Mouse (Mus musculus) gastrocnemius, adult 2 months (tissue): ENCODE data around the gene Arl14. TPM values are rescaled to one million over a fixed set of nuclear protein-coding genes. Genes with fewer than 3 reads are reported as not detected.
"Not testable (repeated sequence)": the region's sequence is repeated elsewhere in the genome, so short reads cannot be mapped to it uniquely, and the experiment has no call there.

ENCODE experiments used
- DNase-seq: peaks from one replicate; pipeline ENCODE4 v3.0.0; 2022
- H3K27ac ChIP-seq: fragments of 200-600 bp; 2 replicates; pipeline ENCODE4 v1.8.1; 2022; ENCODE audit warnings: mild to moderate bottlenecking
- H3K4me3 ChIP-seq: fragments of 200-600 bp; 2 replicates; pipeline ENCODE4 v1.8.1; 2022; ENCODE audit warnings: mild to moderate bottlenecking, moderate library complexity
- CTCF ChIP-seq: fragments of 200-600 bp; IDR thresholded peaks from 2 replicates; pipeline ENCODE4 v1.8.1; 2022; ENCODE audit warnings: antibody characterized with exemption, mild to moderate bottlenecking, moderate library complexity
- intact Hi-C: fragments of 180-260 bp; cut with DNase I; formaldehyde crosslinking; loops from one replicate; pipeline ENCODE4 v1.15.1; 2025
- total RNA-seq, 2 experiments: library from RNA; stranded (reverse); gene quantifications; 2 replicates each; pipeline ENCODE4 v1.2.3; 2021

Gene Arl14
- total RNA-seq, 2 experiments from 2014 or later = not detected

- no peak for TF ChIP-seq CTCF
- Histone ChIP-seq H3K27ac (no peak overlapping the region), H3K4me3 (no peak overlapping the region)
- DNase-seq = no peak
- intact Hi-C loops = no loop called here
Measured at GRCm38 (mm10) chr3:69225019-69225418, 2.8 kb downstream of the Arl14 start.

DNA sequence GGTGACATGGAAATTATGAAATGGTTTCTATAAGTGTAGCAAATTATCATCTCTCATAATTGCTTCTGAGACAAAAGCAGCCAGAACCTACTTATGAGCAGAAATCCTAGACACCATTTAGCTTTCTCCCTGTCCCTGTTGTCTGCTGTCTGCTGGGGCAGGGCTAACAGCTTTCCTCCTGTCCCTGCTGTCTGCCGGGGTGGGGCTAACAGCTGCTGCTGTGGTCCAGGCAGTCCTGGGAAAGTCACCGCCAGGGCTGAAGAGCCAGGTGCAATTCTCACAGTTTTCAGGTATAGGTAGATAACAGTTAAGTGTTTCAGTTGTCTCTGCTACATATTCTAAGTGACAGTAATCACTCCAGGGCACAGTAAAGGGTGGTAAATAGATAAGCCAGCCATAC, 4.3 kb downstream of the Arl14 start:
- Histone ChIP-seq H3K27ac (no peak overlapping the region), H3K4me3 (no peak overlapping the region)
- no peak for DNase-seq
- no peak for TF ChIP-seq CTCF
- intact Hi-C loops = no loop called here

DNA sequence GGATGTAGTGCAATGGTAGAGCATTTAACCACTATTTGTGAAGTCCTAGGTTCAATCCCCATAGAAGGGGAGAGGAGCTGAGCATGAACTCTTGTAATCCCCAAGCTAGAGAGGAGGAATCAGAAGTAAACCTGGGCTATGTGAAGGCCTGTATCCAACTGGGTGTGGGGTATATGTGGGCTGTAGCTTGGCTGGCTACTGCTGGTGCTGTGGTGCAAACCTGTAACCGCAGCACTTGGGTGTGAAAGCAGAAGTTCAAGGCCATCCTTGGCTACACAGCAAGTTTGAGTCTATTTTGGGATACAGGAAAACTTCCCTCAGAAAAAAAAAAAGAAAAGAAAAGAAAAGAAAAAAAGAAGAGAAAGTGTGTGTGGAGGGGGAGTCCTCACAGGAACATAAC, 5.8 kb downstream of the Arl14 start:
- no peak for TF ChIP-seq CTCF
- no peak for DNase-seq
- intact Hi-C loops = no loop called here
- H3K4me3 ChIP-seq = no peak overlapping the region
- H3K27ac ChIP-seq = no peak overlapping the region

DNA sequence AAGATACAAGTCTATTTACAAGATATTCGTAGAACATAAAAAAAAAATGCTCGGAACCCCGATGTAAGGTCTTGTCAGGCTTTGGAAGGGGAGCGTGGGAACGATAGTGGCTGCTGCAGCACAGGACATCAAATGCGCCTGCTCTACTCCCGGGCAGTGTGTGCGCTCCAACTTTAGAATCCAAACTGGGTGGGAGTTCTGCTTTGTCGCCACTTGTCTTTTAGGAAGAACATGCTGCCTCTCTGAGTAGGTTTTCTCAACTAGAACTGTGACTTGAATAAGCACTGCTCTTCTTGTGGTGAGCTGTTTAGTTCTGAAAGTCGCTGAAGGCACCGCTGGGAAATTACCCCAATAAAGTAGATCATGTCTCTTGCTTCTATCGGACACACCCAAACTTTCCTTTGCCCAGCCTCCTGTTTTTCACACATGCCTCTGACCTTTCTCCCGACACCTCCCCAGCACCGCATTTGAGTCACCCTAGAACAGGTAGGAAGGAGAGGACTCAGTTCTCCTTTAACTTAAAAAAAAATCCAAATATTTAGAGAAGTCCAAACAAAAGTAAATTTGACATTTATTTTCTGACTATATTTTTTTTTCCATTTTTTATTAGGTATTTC, 9.4 kb downstream of the Arl14 start:
- intact Hi-C loops = no loop called here
- TF ChIP-seq CTCF = no peak

DNA sequence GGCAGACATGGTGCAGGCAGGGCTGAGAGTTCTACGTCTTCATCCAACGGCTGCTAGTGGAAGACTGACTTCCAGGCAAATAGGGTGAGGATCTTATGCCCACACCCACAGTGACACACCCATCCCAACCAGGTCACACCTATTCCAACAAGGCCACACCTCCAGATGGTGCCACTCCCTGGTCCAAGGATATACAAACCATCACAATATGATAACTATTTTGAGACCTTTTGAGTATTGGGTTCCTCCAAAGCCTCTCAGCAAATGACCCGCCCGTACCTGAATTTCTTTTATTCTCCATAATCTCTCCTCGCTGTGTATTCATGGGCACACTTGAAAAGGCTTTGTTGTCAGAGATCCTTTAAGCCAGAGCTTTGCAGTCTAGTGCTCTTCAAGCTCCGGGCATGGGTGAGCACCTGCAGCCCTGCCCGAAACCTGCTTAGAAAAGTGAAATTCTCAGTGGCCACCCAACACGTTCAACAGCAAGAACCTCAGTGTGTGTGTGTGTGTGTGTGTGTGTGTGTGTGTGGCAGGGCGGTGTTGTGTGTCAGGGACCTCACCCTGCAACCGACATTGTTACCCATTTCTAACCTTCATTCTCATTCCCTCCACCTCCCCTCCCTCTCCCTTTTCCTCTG, 11.5 kb downstream of the Arl14 start:
- intact Hi-C loops = not testable (repeated sequence)

More for the DNA sequence above, 9.4 kb downstream of the Arl14 start:
- Histone ChIP-seq H3K27ac (no peak overlapping the region), H3K4me3 (no peak overlapping the region)
- no peak for DNase-seq

GRCm38 (mm10) chr3:69234525-69234924, 12.3 kb downstream of the Arl14 start:
- Histone ChIP-seq H3K27ac (no peak overlapping the region), H3K4me3 (no peak overlapping the region)
- intact Hi-C loops = no loop called here
- TF ChIP-seq CTCF = no peak
- no peak for DNase-seq

More for the DNA sequence above, 11.5 kb downstream of the Arl14 start:
- not testable (repeated sequence) for H3K27ac ChIP-seq, DNase-seq, H3K4me3 ChIP-seq

- no peak overlapping the region for H3K4me3 ChIP-seq
- no peak for DNase-seq
- no peak for TF ChIP-seq CTCF
- intact Hi-C loops = no loop called here
- H3K27ac ChIP-seq = no peak overlapping the region
Measured at GRCm38 (mm10) chr3:69235806-69236205, 13.6 kb downstream of the Arl14 start.

DNA sequence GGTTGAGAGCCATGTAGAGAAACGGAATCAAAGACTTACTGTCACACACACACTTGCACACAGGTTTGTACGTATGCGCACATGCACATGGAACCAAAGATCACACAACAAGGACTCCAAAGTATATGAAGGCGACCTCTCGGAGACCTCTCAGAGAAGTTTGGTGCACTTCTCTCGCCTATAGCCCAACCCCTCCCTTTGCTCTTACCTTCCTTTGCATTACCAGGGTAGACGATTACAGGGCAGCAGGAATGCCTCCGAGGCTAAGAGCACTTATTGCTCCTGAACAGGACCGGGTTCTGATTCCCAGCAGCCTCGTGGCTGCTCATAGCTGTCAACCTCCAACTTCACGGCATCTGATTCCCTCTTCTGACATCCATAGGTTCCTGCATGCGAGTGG, 14.3 kb downstream of the Arl14 start:
- intact Hi-C loops = no loop called here
- no peak for DNase-seq
- Histone ChIP-seq H3K4me3 (no peak overlapping the region), H3K27ac (no peak overlapping the region)
- no peak for TF ChIP-seq CTCF

DNA sequence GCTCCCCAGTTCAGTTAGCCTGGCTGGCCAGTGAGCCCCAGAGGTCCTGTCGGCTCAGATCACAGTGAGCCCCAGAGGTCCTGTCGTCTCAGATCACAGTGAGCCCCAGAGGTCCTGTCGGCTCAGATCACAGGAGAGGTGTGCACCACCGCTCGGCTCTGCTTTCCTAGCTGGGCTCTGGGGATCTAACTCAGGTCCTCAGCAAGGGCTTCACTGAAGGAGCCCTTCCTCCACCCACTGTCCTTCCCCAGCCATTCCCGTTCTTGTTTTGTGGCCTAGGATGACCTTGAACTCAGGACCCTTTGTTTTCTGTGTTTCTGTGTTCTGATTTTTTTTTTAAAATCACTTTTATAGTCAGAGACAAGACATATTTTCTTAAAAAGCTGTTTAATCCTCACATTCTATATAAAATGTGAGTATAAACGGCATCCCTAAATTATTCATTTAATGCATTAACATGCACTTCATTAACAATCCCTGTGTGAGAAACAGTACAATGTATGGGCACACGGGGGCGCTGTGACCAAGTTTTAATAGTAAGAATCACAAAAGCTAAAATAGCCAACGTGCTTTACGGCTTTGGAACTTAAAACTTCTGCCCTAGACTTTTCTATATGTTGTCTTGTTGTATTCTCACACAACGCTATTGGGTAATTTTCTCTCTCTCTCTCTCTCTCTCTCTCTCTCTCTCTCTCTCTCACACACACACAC, 16.1 kb downstream of the Arl14 start:
- intact Hi-C loops = no loop called here
- DNase-seq = peak; percentile 61
- TF ChIP-seq CTCF = peak; percentile 81
- H3K4me3 ChIP-seq = no peak overlapping the region
- H3K27ac ChIP-seq = no peak overlapping the region

- intact Hi-C loops = loop anchor here (1.0 kb wide), 1 partner anchor 463 kb away; no protein-coding TSS in a partner anchor
- Histone ChIP-seq H3K4me3 (no peak overlapping the region), H3K27ac (no peak overlapping the region)
- no peak for DNase-seq
- no peak for TF ChIP-seq CTCF
Measured at GRCm38 (mm10) chr3:69239246-69239645, 17.0 kb downstream of the Arl14 start.

GRCm38 (mm10) chr3:69241020-69241419, 18.8 kb downstream of the Arl14 start:
- intact Hi-C loops = no loop called here
- H3K27ac ChIP-seq = no peak overlapping the region
- no peak for TF ChIP-seq CTCF
- H3K4me3 ChIP-seq = no peak overlapping the region
- no peak for DNase-seq

- intact Hi-C loops = no loop called here
Measured at GRCm38 (mm10) chr3:69253096-69253866, 31.1 kb downstream of the Arl14 start.

DNA sequence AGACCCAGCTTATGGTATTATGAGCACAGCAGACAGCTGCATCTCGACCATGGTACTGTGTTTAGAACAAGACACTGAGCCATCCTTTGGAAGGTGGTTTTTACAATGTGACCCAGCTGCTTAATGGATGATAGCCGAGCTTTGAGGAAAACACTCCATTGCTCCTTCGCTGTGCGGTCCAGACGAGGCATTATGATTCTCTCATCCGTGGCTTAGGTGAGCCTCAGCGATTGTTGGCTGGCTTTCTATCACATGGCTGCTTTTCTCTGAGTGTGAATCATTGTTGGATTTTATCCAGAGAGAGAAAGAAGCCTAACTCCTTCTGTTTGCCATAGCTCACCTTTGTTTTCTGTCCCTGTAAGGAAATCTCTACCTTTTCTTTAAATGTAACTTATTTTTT, 32.5 kb downstream of the Arl14 start:
- H3K4me3 ChIP-seq = no peak overlapping the region
- no peak for DNase-seq
- intact Hi-C loops = no loop called here
- no peak overlapping the region for H3K27ac ChIP-seq
- no peak for TF ChIP-seq CTCF

More at GRCm38 (mm10) chr3:69253096-69253866, 31.1 kb downstream of the Arl14 start:
- no peak for DNase-seq
- no peak for TF ChIP-seq CTCF
- no peak overlapping the region for H3K4me3 ChIP-seq
- H3K27ac ChIP-seq = no peak overlapping the region
